Mouse (Mus musculus): Measurements from ENCODE around the gene Irgq.

- TF ChIP-seq TCF12 (IDR thresholded peaks at IDR 0.05; ENCODE audit: low read depth, low read length) (no peak), CTCF (IDR thresholded peaks at IDR 0.05 in 2 of 3, conservative IDR thresholded peaks at IDR 0.05 in 1 of 3; ENCODE audit: control insufficient read depth in 1 of 3, insufficient read depth in 1 of 3, low read depth in 2 of 3, low read length in 3 of 3, poor library complexity in 1 of 3, severe bottlenecking in 1 of 3) (peak; percentile 37 to 69 (median 63); a peak in 5 of 6 replicates), POLR2A (IDR thresholded peaks at IDR 0.05; ENCODE audit: control insufficient read depth in 1 of 2, insufficient read depth in 1 of 2, low read depth in 1 of 2, low read length in 2 of 2, poor library complexity in 1 of 2) (no peak), USF1 (IDR thresholded peaks at IDR 0.05; ENCODE audit: low read depth, low read length) (no peak), MAX (IDR thresholded peaks at IDR 0.05; ENCODE audit: low read length) (no peak)
Observed at GRCm38 (mm10) chr7:24572455-24572854, 42.0 kb downstream of the Irgq start.

Data from MEL (cell line).